Mouse (Mus musculus): ENCODE measurements around the gene Gm17349.
"Not testable (repeated sequence)": the region's sequence is repeated elsewhere in the genome, so short reads cannot be mapped to it uniquely, and the experiment has no call there.

The Gm17349 gene

DNA sequence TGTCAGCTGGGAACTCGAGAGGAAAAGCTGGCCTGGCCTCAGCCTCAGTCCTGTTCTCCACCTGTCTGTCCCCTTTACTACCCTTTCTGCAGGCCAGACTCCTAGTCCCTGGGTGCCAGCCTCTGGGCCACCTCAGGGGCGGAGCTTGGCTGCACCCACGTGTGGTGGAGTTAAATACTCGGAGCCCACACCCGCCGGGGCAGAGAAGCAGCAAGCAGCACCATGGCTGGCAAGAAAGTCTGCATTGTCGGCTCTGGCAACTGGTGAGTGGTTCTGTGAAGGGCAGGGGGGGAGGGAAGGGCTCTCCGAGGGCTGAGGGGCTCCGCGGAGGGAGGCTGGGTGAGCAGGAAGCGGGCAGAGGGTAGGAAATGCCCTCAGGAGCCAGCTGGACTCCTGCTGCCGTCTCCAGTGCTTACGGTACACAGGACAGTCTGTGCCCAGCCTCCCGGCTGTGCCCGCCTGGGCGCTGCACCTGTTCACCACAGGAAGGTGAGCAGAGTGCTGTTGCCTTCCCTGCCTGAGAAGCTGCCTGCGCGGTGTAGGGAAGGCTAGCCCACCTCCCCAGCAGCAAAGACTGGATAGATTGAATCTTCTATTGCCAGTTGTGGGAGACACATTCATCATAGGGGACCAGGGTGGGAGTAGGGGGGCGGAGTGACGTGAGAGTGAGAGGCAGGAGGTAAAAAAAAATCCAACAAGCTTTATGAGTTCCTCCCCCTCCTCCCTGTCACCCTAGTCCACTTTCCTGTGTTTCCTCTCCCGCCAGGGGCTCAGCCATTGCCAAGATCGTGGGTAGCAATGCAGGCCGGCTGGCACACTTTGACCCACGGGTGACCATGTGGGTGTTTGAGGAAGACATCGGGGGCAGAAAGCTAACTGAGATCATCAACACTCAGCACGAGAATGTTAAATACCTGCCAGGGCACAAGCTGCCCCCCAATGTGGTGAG, 12.4 kb upstream of the Gm17349 start, which contains the start of gene Gpd1:
Gene Gpd1, plus strand, starts transcription at position 130 of the 949 bp plus-strand sequence.
- peak; percentile 94 for DNase-seq

DNA sequence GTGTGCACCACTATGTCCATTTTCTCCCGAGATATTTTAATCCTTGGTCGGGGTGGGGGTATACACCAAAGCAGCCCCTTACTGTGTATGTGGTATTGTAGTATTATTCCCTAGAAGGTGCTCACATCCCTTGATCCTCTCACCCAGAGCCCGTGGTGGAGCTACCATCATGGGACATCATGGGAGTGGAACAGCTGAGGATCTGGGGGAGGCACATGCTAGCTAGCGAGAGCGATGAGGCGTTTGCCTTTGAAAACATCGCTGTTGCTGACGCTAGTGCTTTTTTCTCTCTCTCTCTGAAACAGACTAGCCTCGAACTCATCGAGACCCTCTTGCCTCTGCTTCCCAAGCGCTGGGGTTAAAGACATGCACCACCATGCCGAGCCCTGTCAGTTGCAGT, 11.5 kb upstream of the Gm17349 start:
- peak; percentile 51 for DNase-seq

DNA sequence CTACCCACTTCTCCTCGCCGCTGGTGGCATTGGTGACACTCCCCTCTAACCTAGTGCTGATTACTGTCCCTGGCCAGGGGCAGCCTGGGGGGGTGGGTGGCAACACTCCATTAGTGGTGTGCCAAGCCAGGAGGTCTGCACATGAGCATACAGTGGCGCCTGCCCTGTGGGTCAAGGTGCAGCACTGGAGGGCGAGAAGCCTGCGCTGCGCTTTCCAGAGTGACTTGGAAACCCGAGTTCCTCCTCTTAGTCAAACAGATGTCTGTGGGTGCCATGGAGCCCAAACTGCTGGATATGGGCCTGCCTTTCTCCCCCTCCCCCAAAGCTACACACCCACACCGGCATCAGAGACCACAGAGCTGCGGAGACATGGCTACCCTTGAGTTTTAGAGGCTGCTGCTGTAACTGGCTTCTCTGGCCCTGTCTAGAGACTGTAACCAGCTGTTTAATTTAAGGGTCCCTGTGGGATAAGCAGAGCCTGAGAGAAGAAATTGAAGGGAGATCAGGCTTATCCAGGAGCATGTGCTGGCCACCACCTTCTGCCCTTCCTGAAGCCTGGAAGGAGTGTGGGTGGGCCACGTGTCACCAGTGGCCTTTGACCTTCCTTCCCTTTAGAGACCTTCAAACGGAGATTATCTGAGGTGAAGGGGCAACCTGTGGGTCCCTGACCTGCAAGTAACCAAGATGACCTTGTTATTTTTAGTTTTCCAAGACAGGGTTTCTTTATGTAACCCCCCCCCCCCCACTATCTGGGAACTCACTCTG, 10.9 kb upstream of the Gm17349 start:
- DNase-seq, result peak; percentile 69

DNA sequence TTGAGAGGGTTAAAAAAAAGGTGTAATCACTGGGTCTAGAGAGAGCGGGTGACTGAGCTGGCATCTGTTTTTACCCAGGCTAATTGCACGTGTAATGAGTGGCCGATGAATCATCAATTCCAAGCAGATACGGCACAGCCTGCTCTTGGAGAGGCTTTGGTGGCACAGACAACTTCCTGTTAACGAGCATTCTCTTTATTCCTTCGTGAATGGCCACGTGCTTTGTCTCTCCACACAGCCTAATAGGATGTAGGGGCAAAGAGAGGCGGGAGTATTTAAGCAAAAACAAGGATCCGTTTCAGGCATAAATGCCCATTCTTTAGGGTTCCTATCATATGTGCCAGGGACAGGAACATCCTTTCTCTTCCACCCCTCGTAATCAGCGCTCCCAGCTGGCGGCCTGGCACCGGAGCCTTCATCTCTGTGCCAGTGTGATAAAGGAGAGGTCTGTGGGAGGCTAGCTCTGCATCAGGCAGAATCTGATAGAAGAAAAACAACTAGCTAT, 10.1 kb upstream of the Gm17349 start:
- DNase-seq, result peak; percentile 68

DNA sequence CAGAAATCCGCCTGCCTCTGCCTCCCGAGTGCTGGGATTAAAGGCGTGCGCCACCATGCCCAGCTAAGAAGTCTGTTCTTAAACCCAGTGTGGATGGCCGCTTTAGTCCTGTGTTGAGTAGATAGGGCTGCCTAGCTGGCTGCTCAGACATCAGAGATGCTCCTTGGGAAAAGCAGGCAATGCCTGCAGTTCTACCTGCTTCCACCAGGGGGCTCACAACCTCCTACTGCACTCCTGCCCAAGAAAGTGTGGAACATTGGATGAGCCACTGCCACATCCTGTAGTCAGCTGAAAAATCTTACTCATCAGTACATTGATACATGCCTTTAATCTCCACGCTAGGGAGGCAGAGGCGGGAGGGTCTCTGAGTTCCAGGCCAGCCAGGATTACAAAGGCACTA, 9.6 kb upstream of the Gm17349 start:
- peak; percentile 88 for DNase-seq

DNA sequence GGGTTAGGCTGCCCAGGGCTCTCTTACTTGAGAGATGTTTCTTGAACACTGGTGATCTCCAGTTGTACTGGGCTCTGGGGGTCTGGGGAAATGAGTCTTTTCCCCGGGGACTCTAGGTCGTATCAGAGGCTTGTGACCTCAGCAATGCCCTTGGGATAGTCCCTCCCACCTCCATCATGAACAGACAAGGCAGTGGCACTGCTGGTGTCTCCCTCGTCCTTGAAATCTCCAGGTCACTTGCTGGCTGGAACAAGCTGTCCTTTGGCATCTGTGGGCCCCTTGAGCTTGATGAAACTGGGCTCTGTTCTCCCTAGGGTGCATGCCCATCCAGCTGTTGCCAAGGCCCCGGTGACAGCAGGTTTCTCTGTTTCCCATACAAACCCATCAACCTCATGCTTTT, 8.9 kb upstream of the Gm17349 start:
- DNase-seq, result peak; percentile 64

DNA sequence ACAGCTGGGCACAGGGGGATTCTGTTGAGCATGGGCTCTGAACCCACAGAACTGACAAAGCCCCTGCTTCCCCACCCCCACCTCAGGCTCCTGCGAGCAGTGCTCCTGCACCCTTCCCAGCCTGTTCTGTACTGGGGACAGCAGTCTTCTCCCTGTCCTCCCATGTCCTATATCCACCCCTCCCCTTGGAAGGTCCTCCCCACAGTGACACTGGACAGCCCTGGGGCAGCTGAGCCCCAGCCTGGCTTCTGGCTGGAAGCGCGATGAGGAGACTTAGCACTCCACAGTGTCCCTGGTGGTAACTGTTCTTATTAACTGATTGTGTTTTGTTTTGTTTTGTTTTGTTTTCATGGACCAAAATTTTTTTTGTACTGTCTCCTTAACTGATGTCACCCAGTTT, 8.3 kb upstream of the Gm17349 start:
- DNase-seq, result no peak

DNA sequence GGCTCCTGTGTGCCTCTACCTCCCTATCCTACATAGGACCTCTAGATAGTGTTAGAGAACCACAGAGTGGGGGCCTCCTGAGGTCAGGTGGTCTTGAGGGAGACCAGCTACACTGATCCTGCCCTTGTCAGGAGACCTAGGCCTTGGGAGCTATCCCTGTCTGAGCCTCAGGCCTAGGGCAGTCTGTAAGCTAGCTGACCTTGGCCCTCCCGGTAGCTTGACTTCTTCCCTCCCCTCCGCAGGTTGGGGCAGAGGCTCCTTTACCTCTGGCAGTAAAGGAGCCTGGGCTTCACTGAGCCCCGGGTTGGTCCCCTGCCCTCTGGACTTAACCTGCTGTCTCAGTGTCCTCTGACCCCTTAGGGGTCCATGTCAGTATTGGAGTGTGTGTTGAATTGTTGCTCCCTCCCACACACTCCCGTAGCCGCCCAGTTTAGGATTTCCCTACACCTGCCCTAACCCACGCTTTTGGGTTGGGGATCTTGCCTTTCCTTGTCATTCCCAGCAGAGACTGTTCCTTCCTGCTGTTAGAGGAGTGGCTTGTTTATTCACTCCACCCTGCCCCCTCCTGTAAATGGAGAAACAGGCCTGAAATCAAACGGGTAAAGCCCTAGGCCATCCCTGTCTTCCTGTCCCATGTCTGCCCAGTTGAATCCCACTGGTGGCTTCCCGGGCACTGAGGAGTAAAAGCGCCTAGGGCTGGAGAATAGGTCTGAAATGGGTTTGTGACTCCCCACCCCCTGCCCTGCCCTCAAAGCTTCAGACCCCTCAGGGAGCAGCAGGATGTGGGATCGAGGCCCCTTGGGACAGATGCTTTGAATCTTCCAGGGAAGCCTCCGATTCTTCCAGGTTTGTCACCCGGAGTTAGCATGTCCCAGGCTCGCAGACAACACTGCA, 7.6 kb upstream of the Gm17349 start:
- DNase-seq, result no peak

DNA sequence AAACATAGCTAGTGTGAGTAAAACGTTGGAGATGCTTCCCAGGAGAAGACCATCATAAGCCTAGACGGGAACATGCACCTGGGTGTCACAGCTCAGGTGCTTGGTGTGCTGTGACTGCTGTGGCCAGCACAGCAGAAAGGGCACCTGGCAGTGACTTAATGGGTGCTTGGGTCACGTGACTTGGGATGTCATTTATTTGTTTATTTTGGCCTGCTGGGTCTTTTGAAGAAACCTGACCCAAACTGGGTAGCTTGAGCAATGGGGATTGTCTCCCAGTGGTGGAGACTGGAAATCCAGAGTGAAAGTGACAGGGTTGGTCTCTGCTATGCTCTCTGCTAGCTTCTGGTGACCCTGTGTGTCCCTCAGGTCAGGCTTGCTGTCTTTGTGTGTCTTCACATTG, 6.2 kb upstream of the Gm17349 start:
- DNase-seq, result no peak

DNA sequence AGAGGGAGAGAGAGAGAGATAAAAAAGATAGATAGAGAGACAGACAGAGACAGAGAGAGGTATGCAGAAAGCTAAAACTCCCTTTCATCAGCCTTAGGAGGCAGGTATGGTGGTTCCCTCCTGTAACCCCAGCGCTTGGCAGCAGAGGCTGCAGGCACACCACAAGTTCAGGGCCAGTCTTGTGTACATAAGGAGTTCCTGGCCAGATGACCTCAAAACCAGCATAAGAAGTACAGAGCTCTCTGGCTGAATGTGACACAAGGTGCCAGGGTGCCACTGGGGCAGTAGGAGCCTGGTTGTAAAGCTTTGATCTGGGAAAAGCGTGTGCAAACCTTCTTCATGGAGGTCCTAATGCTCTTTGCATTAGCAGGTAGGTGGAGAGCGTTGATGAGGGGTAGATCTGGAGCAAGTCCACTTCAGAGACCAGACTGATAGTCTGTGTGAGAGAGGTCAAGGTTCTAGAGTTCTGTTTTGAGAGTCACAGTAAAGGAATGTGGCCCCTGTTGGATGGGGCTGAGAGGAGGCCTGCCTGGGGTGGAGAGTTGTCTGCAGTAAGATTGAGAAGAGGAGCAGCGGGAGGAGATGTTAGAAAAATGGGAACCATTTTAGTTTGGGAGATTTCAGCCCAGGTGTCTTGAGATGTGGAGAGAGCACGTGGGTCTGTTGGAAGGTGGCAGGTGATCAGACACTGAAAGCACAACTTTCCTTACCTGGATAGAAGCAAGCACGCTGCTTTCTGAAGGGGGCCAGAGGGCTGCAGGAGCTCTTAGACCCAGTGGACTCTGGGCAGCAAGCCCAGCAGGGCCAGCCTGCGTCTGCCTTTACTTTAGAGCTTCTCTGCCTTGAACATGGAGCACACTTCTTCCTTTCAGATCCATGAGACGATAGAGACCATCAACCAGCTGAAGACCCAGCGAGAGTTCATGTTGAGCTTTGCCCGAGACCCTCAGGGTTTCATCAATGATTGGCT, 5.2 kb upstream of the Gm17349 start:
- no peak for DNase-seq

DNA sequence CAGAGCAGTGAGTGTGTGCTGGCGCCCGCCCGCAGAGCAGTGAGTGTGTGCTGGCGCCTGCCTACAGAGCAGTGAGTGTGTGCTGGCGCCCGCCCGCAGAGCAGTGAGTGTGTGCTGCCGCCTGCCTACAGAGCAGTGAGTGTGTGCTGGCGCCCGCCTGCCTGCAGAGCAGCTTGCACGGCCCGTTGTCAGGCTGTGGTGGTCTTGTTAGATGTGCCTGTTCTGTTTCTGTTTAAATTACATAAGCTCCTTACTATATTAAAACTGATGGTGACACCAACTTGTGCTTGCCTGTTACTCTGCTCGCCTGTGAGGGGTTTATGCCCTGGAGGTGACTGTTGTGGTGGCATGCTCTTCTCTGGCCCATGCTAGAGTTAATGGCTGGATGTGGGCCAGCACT, 2.9 kb upstream of the Gm17349 start:
- DNase-seq, result no peak

DNA sequence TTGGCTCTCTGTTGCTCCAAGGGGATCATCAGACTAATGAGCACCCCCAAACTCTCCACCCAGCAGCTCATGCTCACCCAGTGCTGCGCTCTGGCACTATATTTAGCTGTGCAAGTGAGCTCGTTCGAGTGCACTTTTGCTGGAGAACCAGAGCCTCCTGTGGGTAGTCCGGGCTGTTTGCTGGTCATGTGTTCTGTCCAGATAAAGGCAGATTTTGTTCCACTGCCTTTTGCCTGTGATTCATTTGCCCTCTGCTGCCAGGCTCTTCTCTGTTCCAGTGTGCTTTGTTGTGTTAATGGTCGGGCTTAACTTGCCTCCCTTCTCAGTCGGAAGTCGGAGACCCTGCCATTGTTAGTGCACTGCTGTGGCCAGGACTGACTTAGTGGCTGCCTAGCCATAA, 409 bp downstream of the Gm17349 start:
- no peak for DNase-seq

DNA sequence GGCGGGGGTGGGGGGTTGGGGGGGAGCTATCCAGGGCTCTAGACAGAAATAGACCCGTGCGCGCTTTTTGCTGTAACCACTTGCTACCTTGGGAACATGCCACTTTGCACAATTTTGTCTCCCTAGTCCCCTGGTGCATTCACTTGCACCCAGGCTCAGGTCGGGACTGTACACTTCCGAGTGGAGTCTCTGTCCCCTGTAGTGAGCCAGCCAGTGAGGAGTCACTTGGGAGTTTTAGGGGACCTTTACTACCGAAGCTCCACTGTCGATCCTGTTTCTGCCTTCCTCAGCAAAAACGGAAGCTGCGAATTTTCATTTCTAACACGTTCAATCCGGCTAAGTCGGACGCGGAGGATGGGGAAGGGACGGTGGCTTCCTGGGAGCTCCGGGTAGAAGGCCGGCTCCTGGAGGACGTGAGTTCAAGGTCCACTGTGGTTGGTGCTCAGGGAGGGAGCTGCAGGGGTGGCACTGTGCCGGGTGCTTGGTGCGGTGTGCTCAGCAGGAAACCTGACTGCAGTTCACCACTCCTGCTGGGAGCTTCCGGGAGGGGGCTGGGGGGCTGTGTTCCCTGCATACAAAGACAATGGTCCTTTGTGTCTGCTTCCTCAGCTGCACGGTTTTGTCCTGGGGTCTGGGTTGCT, 1.1 kb downstream of the Gm17349 start:
- no peak for DNase-seq

DNA sequence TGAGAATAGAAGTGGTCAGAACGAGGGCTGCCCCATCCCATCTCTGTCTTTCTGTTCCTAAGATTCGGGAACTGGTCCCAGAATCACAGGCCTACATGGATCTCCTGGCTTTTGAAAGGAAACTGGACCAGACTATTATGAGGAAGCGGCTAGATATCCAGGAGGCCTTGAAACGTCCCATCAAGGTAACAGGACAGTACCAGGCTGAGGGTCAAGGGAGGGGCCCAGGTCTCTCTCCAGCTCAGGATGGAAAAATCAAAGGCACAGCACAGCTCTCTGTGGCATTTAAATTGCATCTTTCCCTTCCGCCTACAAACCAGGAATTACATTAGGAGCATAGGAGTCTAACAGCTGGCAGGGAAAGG, 1.6 kb downstream of the Gm17349 start:
- DNase-seq, result no peak

DNA sequence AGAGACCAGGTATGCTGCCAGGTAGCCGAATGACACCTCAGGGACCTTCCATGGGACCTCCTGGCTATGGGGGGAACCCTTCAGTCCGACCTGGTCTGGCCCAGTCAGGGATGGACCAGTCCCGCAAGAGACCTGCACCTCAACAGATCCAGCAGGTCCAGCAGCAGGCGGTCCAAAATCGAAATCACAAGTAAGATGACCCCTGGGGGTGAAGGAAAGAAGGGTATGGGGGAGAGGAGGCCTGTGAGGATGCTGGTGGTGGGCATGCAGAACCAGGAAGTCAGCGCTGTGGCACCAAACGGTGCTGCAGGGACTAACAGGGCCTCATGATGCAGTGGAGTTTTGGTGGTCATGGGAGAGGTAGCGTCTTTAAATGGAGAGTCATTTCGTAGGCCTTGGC, 2.2 kb downstream of the Gm17349 start:
- DNase-seq, result no peak

DNA sequence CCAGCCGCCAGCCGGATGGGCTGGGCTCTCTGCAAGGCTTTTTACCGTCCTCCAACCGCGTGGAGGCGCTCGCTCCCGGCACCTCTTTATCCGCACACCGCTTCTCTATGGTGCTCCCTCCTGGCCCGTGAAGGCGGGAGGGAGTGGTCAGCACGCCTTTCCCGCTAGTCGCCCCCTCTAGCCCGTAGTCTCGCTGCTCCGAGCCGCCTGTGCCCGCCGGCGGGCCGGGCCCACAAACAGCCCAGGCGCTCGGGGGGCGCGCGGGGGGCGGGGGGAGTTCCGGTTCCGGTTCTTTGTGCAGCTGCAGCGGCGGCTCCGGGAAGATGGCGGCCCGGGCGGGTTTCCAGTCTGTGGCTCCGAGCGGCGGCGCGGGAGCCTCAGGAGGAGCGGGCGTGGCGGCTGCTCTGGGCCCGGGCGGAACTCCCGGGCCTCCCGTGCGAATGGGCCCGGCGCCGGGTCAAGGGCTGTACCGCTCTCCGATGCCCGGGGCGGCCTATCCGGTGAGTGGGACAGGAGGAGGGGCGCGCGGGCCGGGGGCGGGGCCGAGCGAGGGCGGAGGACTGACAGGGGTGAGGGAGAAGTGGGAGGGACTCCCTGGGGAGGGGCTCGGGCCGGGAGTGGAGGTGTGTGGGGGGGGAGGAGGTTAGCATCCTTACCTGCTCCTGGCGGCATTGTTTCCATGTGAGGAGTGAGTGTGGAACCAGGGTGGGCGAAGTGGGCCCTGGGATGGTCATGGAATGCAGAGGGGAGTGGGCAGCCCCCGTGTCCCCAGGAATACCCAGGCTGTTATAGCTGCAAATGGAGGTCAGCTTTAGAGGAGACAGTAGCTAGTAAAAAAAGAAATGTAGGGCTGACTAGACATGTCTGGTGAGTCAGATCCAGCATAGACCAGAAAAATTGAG, 3.0 kb downstream of the Gm17349 start, which contains the start of gene Smarcd1:
Gene Smarcd1, plus strand, starts transcription at position 131 of the 902 bp plus-strand sequence.
- DNase-seq, result peak; percentile 94

DNA sequence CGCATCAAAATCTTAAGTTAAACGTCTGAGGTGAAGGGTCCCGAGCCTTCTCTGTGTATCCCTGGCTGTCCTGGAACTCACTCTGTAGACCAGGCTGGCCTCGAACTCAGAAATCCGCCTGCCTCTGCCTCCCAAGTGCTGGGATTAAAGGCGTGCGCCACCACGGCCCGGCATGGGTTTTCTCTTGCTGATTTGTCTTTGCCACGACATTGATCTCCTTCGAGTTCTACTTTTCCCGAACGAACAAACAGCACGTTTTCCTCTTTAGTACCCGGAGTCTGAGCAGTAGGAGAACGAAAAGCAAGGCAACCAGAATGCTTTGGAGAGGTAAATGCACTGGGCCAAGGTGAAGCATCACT, 3.7 kb downstream of the Gm17349 start:
- not testable (repeated sequence) for DNase-seq

DNA sequence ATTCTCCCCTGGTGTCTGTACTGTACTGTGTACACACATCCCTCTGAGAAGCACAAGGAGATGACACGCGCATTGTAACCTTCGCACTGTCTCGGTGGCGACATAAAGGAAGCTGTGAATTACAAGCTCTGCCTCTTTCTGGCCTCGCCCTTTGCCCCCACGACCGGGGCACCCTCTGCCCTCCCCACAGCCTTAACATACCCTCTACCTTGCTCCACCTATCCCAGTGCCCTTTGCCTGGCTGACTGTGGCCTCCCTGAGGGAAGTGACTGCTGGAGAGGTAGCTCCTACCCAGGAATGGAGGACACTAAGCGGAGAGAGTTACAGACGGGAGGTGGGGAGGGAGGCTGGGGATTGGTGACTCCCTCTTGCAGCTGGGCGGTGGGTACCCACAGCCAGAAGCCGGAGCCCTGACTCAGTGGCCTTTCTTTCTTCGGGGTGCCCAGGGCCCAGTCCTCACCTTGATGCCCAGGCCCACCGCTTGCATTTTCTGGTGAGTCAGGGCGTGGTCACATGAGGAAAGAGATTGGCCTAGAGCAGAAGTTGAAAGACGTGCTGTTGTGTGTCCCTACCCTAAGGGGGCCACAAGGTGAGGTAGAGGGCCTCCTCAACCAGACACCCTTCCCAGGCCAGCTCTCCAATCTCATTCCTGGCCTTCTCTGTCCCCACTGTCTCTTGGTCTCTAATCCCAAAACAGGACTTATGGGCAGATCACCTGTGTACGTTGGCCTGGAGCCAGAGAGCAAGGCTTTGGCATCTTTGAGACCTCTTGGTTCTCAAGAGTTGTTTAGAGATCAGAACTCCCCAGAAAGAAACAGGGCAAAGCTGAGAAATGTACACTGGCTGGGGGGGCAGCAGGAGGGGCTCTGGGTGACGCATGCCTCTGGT, 4.8 kb downstream of the Gm17349 start:
- DNase-seq, result no peak

DNA sequence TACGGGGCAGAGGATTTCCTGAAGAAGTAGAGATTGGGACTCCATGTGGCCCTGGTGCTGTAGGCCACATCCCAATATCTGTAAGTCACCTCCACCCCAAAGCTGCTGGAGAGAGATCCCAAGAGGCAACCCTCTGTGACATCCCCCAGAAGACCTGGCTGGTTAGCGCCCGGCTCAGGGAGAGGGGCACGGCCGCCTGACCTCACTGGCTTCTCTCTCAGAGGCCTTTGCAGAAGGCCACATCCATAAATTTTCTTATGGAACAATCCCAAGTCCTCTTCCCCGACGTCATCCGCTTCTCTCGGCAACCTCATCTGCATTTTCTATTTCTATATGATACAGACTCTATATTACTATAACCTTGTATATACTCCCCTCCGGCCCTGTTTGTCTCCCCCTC, 5.6 kb downstream of the Gm17349 start:
- no peak for DNase-seq
